Mouse (Mus musculus): Measurements from ENCODE around the gene Cbx6. TPM values are rescaled to one million over a fixed set of nuclear protein-coding genes. Genes with fewer than 3 reads are reported as not detected.

Cbx6 gene
- 100 to 1,000 TPM; 105 to 125 TPM for total RNA-seq (2021)

DNA sequence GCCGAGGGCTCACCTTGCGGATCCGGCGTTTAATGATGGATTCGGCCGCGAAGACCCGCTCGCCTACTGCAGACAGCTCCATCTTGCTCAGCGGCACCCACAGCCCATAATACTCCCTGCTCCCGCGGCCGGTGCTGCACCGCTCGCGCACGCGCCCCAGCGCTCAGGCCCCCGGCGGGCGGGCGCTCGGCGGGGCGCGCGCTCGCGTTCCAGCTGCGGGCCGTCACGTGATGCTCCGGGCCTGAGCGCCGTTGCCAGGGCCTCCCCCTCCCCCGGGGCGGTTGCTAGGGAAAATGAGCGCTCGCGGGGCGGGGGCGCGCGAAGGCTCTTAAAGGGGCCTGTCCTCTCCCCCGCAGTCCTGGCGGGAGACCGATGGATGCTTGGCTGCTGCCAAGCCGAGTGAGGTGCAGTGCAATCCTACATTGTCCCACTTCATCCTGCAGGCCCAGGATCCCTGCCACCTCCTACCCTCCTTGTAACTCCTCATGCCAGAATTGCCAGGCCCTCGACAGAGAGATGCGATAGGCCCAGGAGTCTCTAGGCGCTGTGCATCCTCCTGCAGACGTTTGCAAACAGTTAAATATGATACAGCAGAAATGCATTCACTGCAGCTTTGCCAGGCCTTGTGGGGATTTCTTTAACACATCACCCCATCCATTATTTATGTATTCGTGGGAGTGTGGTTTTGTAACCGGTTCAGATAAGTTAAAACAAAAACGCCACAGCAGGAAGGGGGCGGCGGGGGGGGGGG is at the start of gene Cbx6, which contains the start of gene Npcd:
TSS of gene Cbx6 (minus strand) at position 559 of the 751 bp plus-strand sequence.
TSS of gene Npcd (minus strand) at position 108 of the 751 bp plus-strand sequence.
- intact Hi-C loops (cut with DNase I), result loop anchor here (5.0 kb wide), 2 partner anchors 48 to 243 kb away; no protein-coding TSS in a partner anchor
- DNase-seq, result peak; percentile 99

GRCm38 (mm10) chr15:79883352-79883822 is 48.9 kb upstream of the Cbx6 start:
- intact Hi-C loops (cut with DNase I), result loop anchor here (5.0 kb wide), 1 partner anchor 51 kb away; the partner anchor contains the start of genes Cbx6 and Npcd
- DNase-seq, result peak; percentile 93

GRCm38 (mm10) chr15:79882623-79883267 is 48.3 kb upstream of the Cbx6 start:
- intact Hi-C loops (cut with DNase I), result loop anchor here (5.0 kb wide), 1 partner anchor 50 kb away; the partner anchor contains the start of genes Cbx6 and Npcd
- peak; percentile 36 for DNase-seq

GRCm38 (mm10) chr15:79880477-79880876 is 46.0 kb upstream of the Cbx6 start:
- no peak for DNase-seq
- intact Hi-C loops (cut with DNase I), result loop anchor here (5.0 kb wide), 1 partner anchor 48 kb away; the partner anchor contains the start of genes Cbx6 and Npcd

DNA sequence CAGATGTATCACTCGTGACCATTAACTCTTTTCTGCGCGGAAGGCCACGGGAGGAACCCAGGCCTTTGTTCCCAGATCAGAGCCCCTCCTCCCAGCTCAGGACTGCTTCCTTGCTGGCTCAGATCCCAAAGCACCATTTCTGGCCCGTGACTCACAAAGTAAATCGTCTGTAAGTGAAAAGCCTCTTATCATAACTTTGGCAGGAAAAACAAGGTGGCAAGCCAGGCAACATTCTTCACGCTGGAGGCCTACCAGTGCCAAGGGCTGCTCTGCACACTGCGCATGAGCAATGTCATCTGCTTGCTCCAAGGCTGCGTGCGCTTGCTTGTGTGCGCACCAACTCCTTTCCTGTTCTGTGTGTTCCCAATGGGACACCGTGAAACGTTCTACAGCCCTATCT is 44.8 kb upstream of the Cbx6 start:
- intact Hi-C loops (cut with DNase I), result no loop called here
- DNase-seq, result peak; percentile 84

- no peak for DNase-seq
- intact Hi-C loops (cut with DNase I), result no loop called here
These were observed 44.2 kb upstream of the Cbx6 start for GRCm38 (mm10) chr15:79878725-79879136.

DNA sequence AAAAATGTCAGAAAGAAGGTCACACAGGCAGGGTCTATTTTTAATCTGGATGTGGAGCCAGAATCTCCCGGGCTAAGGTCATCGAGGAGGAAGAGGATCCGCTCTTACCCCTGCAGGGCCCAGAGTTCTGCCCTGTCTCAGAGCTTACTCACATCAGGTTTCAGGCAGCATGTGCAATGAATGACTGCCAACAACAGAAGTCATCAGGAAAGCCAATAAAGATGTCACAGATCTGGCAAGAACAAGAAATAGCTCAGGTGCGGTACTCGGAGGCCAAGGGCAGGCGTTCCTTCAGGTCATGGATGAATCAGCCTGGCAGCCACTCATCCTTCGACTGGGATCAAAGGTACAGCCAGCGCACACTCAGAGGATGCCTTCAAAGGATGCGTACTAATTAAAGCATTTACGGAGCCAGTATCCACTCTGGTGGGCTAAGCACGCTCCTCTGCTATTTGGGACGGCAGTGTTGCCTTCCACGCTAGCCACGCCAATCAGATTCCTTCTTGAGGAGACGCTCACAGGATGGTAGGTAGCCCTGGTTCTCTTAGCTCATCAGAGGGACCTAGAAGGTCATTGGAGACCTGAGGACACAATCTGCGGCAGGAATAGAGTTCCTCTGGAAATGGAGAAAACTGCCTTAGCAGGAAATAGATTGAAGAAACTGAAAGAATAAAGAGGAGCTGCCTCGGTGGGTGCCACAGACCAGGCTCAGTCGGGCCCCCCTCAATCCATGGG is 40.9 kb upstream of the Cbx6 start:
- DNase-seq, result peak; percentile 5
- intact Hi-C loops (cut with DNase I), result no loop called here

GRCm38 (mm10) chr15:79873995-79874394 is 39.5 kb upstream of the Cbx6 start:
- no peak for DNase-seq
- intact Hi-C loops (cut with DNase I), result no loop called here

DNA sequence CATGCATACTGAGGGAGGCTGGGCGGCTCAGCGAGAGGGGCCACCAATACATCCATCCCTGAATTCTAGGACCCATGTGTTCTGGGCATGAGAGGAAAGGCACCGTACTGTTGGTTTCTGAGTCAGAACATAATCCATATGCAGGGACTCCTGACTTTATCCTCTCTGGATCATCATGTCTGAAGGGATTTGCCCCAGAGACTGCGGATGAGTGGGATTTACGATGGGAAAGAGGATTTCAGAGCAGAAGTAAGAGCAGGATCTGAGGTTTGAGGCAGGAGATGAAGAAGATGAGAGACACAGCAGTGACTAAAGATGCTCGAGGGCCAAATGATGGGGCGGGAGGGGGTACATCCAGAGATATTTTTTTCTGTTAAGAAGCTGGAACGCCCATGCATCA is 39.1 kb upstream of the Cbx6 start:
- intact Hi-C loops (cut with DNase I), result no loop called here
- DNase-seq, result no peak

DNA sequence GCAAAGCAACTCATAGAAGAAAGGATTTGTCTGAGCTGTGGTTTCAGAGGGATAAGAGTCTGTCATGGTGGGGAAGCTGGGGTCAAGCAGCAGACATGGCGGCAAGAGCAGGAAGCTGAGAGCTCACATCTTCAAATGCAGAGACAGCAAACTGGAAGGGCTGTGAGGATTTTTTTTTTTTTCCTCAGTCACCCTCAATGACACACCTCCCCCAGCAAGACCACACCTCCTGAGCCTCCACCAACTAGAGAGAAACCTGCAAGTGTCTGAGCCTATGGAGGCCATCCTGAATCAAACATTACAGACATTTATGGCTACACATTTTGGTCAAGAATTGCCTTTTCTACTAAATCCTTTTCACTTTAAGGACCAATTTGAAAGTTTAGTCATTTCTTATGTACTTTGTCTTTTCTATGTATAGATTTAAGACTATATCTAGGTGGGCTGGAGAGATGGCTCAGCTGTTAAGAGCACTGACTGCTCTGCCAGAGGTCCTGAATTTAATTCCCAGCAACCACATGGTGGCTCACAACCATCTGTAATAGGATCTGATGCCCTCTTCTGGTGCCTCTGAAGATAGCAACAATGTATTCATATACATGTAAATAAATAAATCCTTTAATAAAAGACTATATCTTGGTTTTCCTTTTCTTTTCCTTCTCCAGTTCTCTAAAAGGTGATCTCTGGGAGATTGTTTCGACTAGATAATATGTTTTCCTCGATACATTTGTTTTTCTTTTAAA is 32.9 kb upstream of the Cbx6 start:
- intact Hi-C loops (cut with DNase I), result no loop called here
- no peak for DNase-seq

DNA sequence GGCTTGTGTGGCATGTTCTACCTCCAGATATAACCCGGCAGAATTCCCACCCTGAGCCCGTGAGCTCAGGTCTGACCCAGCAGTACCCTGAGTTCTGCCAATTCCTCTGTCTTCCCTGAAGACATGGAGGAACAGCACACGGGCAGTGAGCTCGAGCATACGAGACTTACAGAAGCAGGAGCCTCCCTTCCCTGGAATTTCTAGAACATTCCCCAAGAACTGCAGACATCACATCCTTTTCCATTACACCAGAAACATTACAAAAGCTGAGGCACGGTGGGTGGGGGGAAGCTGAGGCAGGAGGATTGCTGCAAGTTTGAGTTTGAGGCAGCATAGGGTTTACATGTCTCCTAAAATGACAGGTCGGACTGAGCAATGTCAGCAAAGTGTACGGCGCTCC is 25.3 kb upstream of the Cbx6 start:
- DNase-seq, result no peak
- intact Hi-C loops (cut with DNase I), result no loop called here

GRCm38 (mm10) chr15:79858979-79859378 is 24.5 kb upstream of the Cbx6 start:
- no peak for DNase-seq
- intact Hi-C loops (cut with DNase I), result no loop called here

GRCm38 (mm10) chr15:79850143-79850542 is 15.7 kb upstream of the Cbx6 start:
- DNase-seq, result no peak
- intact Hi-C loops (cut with DNase I), result no loop called here

DNA sequence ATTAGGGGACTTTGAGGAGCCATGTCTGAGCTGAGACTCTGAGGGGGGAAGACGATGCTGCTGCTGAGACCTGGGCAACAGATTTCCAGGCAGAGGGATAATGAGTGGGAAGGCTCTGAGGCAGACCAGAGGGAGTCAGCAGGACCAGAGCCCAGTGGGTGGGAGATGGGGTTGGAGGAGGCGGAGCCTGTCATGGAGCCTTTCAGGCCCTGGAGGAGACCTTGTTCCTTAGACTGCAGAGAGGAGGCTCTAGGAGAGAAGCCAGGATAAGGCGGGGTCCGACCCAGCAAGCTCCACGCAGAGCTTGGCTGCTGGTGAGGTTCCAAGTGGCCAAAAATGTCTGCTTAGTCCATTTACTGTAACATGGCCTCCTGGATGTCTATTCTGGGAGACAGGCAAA is 12.6 kb upstream of the Cbx6 start:
- intact Hi-C loops (cut with DNase I), result no loop called here
- DNase-seq, result no peak

GRCm38 (mm10) chr15:79845986-79846385 is 11.5 kb upstream of the Cbx6 start:
- intact Hi-C loops (cut with DNase I), result no loop called here
- DNase-seq, result no peak

DNA sequence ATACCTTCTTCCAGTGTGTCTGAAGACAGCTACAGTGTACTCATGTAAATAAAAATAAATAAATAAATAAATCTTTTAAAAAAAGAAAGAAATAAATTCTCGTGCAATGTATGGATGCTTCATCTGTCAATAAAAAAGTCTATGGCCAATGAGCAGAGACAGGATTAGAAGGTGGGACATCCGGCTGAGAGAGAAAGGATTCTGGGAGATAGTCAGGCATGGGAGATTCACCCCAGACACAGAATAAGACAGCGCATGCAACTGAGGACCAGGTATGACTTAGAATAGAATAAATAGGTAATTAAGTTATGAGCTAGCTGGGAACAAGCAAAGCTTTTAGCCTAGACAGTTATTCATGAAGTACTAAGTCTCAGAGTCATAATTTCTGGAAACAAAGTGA is 8.5 kb upstream of the Cbx6 start:
- intact Hi-C loops (cut with DNase I), result no loop called here
- no peak for DNase-seq

DNA sequence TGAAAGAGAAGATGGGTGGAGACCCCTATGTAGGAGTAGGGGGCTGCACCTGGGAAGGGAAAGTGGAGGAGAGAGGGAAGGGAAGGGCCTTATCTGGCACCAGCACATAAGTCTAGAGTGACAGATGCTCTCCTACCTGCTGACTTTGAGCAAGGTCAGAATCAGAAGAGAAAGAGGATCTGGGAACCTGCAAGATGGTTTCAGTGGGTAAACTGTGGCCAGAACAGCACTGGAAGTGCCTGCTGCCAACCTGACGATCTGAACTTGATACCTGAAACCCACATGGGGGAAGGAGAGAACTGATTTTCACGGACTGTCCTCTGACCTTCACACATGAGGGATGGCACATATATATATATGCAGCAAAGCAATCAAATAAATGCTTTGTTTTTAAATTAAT is 5.8 kb upstream of the Cbx6 start:
- DNase-seq, result no peak
- intact Hi-C loops (cut with DNase I), result no loop called here

- intact Hi-C loops (cut with DNase I), result loop anchor here (5.0 kb wide), 2 partner anchors 47 to 242 kb away; no protein-coding TSS in a partner anchor
- DNase-seq, result no peak
These were observed 383 bp upstream of the Cbx6 start for GRCm38 (mm10) chr15:79834881-79835260.

- intact Hi-C loops (cut with DNase I), result loop anchor here (5.0 kb wide), 2 partner anchors 49 to 244 kb away; no protein-coding TSS in a partner anchor
- DNase-seq, result peak; percentile 76
These were observed 1.0 kb downstream of the Cbx6 start for GRCm38 (mm10) chr15:79833251-79834050.
